In the genomic region with DNA sequence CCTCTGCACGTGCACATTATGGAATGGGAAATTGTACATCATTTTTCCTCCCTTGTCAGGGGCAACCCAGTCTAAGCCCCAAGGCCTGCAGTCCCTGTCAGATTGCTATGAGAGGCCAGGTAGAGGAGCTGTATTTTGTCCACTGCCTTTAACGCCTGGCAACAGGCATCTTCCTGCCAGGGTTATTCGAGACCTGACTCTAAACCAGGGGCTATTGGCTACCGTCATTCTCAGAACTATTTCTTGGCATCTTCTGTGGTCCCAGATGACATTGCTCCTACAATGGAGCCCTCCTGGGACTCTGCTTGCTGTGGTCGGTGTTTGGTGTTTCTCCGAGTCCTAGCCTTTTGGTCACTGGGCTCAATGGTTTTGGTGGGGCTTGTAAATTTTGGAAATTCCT, we compare ENCODE assay signal across 17 mouse cellular contexts.
"Had no signal": no experiment of that assay in that cellular context is flagged by ENCODE, and none has a peak within 500 bp of the region (broad histone marks: within the 10 kb centered on the region; RNA-seq: fewer than 3 reads in every experiment).

No protein-coding gene starts in this region.

- H3K36me3 ChIP-seq: kidney, embryonic 15.5 days; liver, embryonic 13.5 days; neural tube, embryonic 12.5 days; neural tube, embryonic 15.5 days; stomach, embryonic 15.5 days had no signal

- H3K27ac ChIP-seq: kidney, embryonic 15.5 days; liver, embryonic 13.5 days; neural tube, embryonic 12.5 days; neural tube, embryonic 15.5 days; stomach, embryonic 15.5 days had no signal

- H3K4me2 ChIP-seq: kidney, embryonic 15.5 days; liver, embryonic 13.5 days; midbrain, embryonic 11.5 days; neural tube, embryonic 12.5 days; neural tube, embryonic 15.5 days; stomach, embryonic 15.5 days had no signal

- H3K27me3 ChIP-seq: kidney, embryonic 15.5 days; liver, embryonic 13.5 days; neural tube, embryonic 12.5 days; neural tube, embryonic 15.5 days; stomach, embryonic 15.5 days had no signal

- H3K4me3 ChIP-seq: kidney, embryonic 15.5 days; liver, embryonic 13.5 days; neural tube, embryonic 12.5 days; neural tube, embryonic 15.5 days; stomach, embryonic 15.5 days had no signal

- DNase-seq: kidney, adult 8-10 months; kidney, postnatal 10 days; kidney, postnatal 36 days; liver, embryonic 13.5 days; lung, adult 2 months; lung, postnatal 14 days; lung, postnatal 4 days; midbrain, embryonic 14.5 days; right cerebral cortex, adult 18-20 months; right cerebral cortex, postnatal 14 days; right cerebral cortex, postnatal 4 days; thymus, postnatal 25 days had no signal
